In genomic region chr4:124113856-124114345, GRCm38 (mm10) we compare ENCODE assay signal across 26 mouse cellular contexts.
DNase-seq lines count a peak whose midpoint lies in the region; ATAC-seq and TF ChIP-seq lines count a peak whose summit lies in the region.
"Had no signal": no experiment of that assay in that cellular context is flagged by ENCODE, and none has a peak within 500 bp of the region (broad histone marks: within the 10 kb centered on the region; RNA-seq: fewer than 3 reads in every experiment).

No protein-coding gene starts in this region.

- no peaks in the 10 kb centered on the region for H3K9me3 ChIP-seq in midbrain, postnatal 0 days (ENCODE audit: low read length)
- H3K9me3 ChIP-seq in midbrain, embryonic 16.5 days (replicated peaks; ENCODE audit: control insufficient read depth, low read length, poor library complexity, severe bottlenecking) = no peaks in the 10 kb centered on the region
- H3K9me3 ChIP-seq: limb, embryonic 10.5 days; liver, embryonic 15.5 days; midbrain, embryonic 15.5 days had no signal

- H3K9ac ChIP-seq in midbrain, postnatal 0 days (replicated peaks; ENCODE audit: low read length, poor library complexity, severe bottlenecking) = no peak overlapping the region
- no peak overlapping the region for H3K9ac ChIP-seq in midbrain, embryonic 16.5 days (ENCODE audit: low read depth, low read length)
- H3K9ac ChIP-seq: forebrain, postnatal 0 days; liver, embryonic 15.5 days; midbrain, embryonic 15.5 days had no signal

- H3K4me1 ChIP-seq in midbrain, postnatal 0 days (ENCODE audit: insufficient read depth, low read length) = no peaks in the 10 kb centered on the region
- H3K4me1 ChIP-seq in midbrain, embryonic 16.5 days (ENCODE audit: control insufficient read depth, insufficient read depth, low read length) = 0 out of 2 replicates have a peak, but pooled peaks cover 3% of the 10 kb centered on the region
- H3K4me1 ChIP-seq: limb, embryonic 10.5 days; liver, embryonic 15.5 days; midbrain, embryonic 15.5 days had no signal

- no peaks in the 10 kb centered on the region for H3K36me3 ChIP-seq in midbrain, postnatal 0 days (ENCODE audit: insufficient read depth, low read length)
- H3K36me3 ChIP-seq in midbrain, embryonic 16.5 days (ENCODE audit: control insufficient read depth, insufficient read depth, low read length) = no peaks in the 10 kb centered on the region
- H3K36me3 ChIP-seq: limb, embryonic 10.5 days; liver, embryonic 15.5 days; midbrain, embryonic 15.5 days had no signal

- TF ChIP-seq CTCF in midbrain, postnatal 0 days (IDR thresholded peaks at IDR 0.05) = no peak

- no peaks in the 10 kb centered on the region for H3K27me3 ChIP-seq in midbrain, postnatal 0 days (ENCODE audit: insufficient read depth, low read length)
- H3K27me3 ChIP-seq in midbrain, embryonic 16.5 days (ENCODE audit: control insufficient read depth, insufficient read depth, low read depth, low read length) = no peaks in the 10 kb centered on the region
- H3K27me3 ChIP-seq: liver, embryonic 15.5 days; midbrain, embryonic 15.5 days had no signal

- no peak overlapping the region for H3K4me3 ChIP-seq in midbrain, postnatal 0 days (ENCODE audit: low read depth, low read length)
- H3K4me3 ChIP-seq in midbrain, embryonic 16.5 days (ENCODE audit: low read depth, low read length) = no peak overlapping the region
- H3K4me3 ChIP-seq: left cerebral cortex, adult 2 months; limb, embryonic 10.5 days; liver, embryonic 15.5 days; midbrain, embryonic 15.5 days had no signal

- DNase-seq in cerebellum, postnatal 14 days = peak; percentile 18 to 54
- no peak for DNase-seq in cerebellum, postnatal 36 days
- peak; percentile 55 for DNase-seq in kidney, adult 9 months
- DNase-seq in kidney, adult 11 months = no peak
- DNase-seq in midbrain, postnatal 0 days (ENCODE audit: low spot score) = peak; percentile 30
- no peak for DNase-seq in adrenal gland, postnatal 25 days
- DNase-seq: adrenal gland, postnatal 36 days; cerebellum, adult 11 months; cerebellum, postnatal 25 days; embryo, embryonic 11 days; forebrain, postnatal 0 days; gastrocnemius, postnatal 14 days; heart, adult 11 months; liver; thymus, adult 2 months; thymus, postnatal 4 days had no signal

- no peak for ATAC-seq in midbrain, postnatal 0 days (ENCODE audit: low FRiP score)
- no peak for ATAC-seq in midbrain, embryonic 16.5 days
- ATAC-seq: CD4-positive, CD25-positive, alpha-beta regulatory T cell, adult 4 months; forebrain, postnatal 0 days; lung, postnatal 0 days; midbrain, embryonic 15.5 days had no signal

- no peak overlapping the region for H3K4me2 ChIP-seq in midbrain, postnatal 0 days (ENCODE audit: low read depth, low read length, poor library complexity, severe bottlenecking)
- H3K4me2 ChIP-seq in midbrain, embryonic 16.5 days (ENCODE audit: low read length) = no peak overlapping the region
- H3K4me2 ChIP-seq: heart, embryonic 11.5 days; liver, embryonic 15.5 days; midbrain, embryonic 15.5 days had no signal

- WGBS in midbrain, postnatal 0 days = 74% methylated on average over 12 of the region's 12 CpGs
- WGBS in midbrain, embryonic 16.5 days = 76% methylated on average over 12 of the region's 12 CpGs

- H3K27ac ChIP-seq in midbrain, postnatal 0 days (ENCODE audit: low read depth, low read length) = no peak overlapping the region
- H3K27ac ChIP-seq in midbrain, embryonic 16.5 days (ENCODE audit: low read length) = no peak overlapping the region
- H3K27ac ChIP-seq: left cerebral cortex, adult 2 months; limb, embryonic 10.5 days; liver, embryonic 15.5 days; macrophage; midbrain, embryonic 15.5 days; stomach, postnatal 0 days had no signal

Comparison
In these comparisons a context has a peak if more than half of its experiments do, and no peak if none do; other contexts are left out.
1. DNase-seq: peak in cerebellum, postnatal 14 days (2 of 2), kidney, adult 9 months (single experiment) and midbrain, postnatal 0 days (single experiment); none in cerebellum, postnatal 36 days (0 of 2), kidney, adult 11 months (single experiment) and adrenal gland, postnatal 25 days (single experiment).